Mouse (Mus musculus) midbrain, embryonic 12.5 days (tissue): ENCODE measurements around the gene 2410131K14Rik. TPM values are rescaled to one million over a fixed set of nuclear protein-coding genes. Genes with fewer than 3 reads are reported as not detected.

Experiments used
- ATAC-seq: fragments of 200-750 bp; cut with Nextera tagmentation; 2 replicates; pipeline ENCODE4 v1.8.0; 2017; ENCODE audit warnings: low read depth, moderate TSS enrichment, moderate library complexity; ENCODE audit not compliant: low FRiP score
- H3K27ac ChIP-seq: fragments of 300-500 bp; sonication (generic); replicated peaks from 2 replicates; pipeline ENCODE4 v1.5.1; 2016; ENCODE audit warnings: mild to moderate bottlenecking
- H3K27me3 ChIP-seq: fragments of 300-500 bp; sonication (generic); 2 replicates; pipeline ENCODE4 v1.6.1; 2016; ENCODE audit warnings: mild to moderate bottlenecking
- H3K36me3 ChIP-seq: fragments of 300-500 bp; sonication (generic); 2 replicates; pipeline ENCODE4 v1.6.1; 2016
- H3K4me1 ChIP-seq: fragments of 300-500 bp; sonication (generic); 2 replicates; pipeline ENCODE4 v1.6.1; 2016
- H3K4me2 ChIP-seq: fragments of 300-500 bp; sonication (generic); replicated peaks from 2 replicates; pipeline ENCODE4 v1.6.1; 2016; ENCODE audit warnings: mild to moderate bottlenecking, moderate library complexity
- H3K4me3 ChIP-seq: fragments of 300-500 bp; sonication (generic); 2 replicates; pipeline ENCODE4 v1.5.1; 2016; ENCODE audit warnings: mild to moderate bottlenecking
- H3K9ac ChIP-seq: fragments of 300-500 bp; sonication (generic); replicated peaks from 2 replicates; pipeline ENCODE4 v1.6.1; 2016; ENCODE audit warnings: mild to moderate bottlenecking, moderate library complexity
- H3K9me3 ChIP-seq: fragments of 300-500 bp; sonication (generic); 2 replicates; pipeline ENCODE4 v1.6.1; 2016; ENCODE audit warnings: mild to moderate bottlenecking
- WGBS: fragments of 180-500 bp; shearing (Covaris S2); methylation state at CpG from one replicate; pipeline ENCODE4 v1.1.7; 2016; 5-methylcytosine and 5-hydroxymethylcytosine counted together
- polyA plus RNA-seq: library from polyadenylated mRNA; unstranded; fragments of >200 nt; fragmentation: Nextera tagmentation; extraction: Ambion mirVana; gene quantifications from 2 replicates; pipeline ENCODE4 v1.2.1, GENCODE M21; 2016

2410131K14Rik gene
- polyA plus RNA-seq, 1 experiment from 2014 or later = 12.6 TPM

- Histone ChIP-seq H3K4me3 (no peak overlapping the region), H3K9me3 (no peaks in the 10 kb centered on the region), H3K27ac (no peak overlapping the region), H3K27me3 (no peaks in the 10 kb centered on the region), H3K9ac (no peak overlapping the region), H3K4me1 (peaks cover 6% of the 10 kb centered on the region), H3K4me2 (no peak overlapping the region), H3K36me3 (peaks cover 55% of the 10 kb centered on the region)
- ATAC-seq = no peak
- WGBS = 92% methylated on average over 12 of the region's 12 CpGs
Measured at GRCm38 (mm10) chr5:118239671-118240070, 5.4 kb upstream of the 2410131K14Rik start.

- Histone ChIP-seq H3K4me1 (peaks cover 23% of the 10 kb centered on the region), H3K9ac (peak overlapping the region; percentile 78), H3K4me2 (peak overlapping the region; percentile 78), H3K36me3 (peaks cover 40% of the 10 kb centered on the region), H3K27ac (peak overlapping the region; percentile 58), H3K27me3 (no peaks in the 10 kb centered on the region), H3K9me3 (no peaks in the 10 kb centered on the region), H3K4me3 (peak overlapping the region; percentile 63)
- ATAC-seq = no peak
- 7% methylated on average over 15 of the region's 15 CpGs for WGBS
Measured at GRCm38 (mm10) chr5:118245606-118246308, 730 bp downstream of the 2410131K14Rik start.

GRCm38 (mm10) chr5:118247378-118247777 is 2.4 kb downstream of the 2410131K14Rik start:
- 89% methylated on average over 8 of the region's 8 CpGs for WGBS
- H3K4me2 ChIP-seq = no peak overlapping the region
- H3K27ac ChIP-seq = no peak overlapping the region
- no peak overlapping the region for H3K9ac ChIP-seq
- peaks cover 26% of the 10 kb centered on the region for H3K36me3 ChIP-seq
- H3K27me3 ChIP-seq = no peaks in the 10 kb centered on the region
- no peak overlapping the region for H3K4me3 ChIP-seq
- no peak for ATAC-seq
- H3K4me1 ChIP-seq = peaks cover 23% of the 10 kb centered on the region
- H3K9me3 ChIP-seq = no peaks in the 10 kb centered on the region

- no peak for ATAC-seq
- H3K27me3 ChIP-seq = no peaks in the 10 kb centered on the region
- no peak overlapping the region for H3K9ac ChIP-seq
- no peak overlapping the region for H3K4me3 ChIP-seq
- no peak overlapping the region for H3K4me2 ChIP-seq
- H3K4me1 ChIP-seq = peaks cover 13% of the 10 kb centered on the region
- H3K27ac ChIP-seq = no peak overlapping the region
- H3K36me3 ChIP-seq = peaks cover 27% of the 10 kb centered on the region
- H3K9me3 ChIP-seq = no peaks in the 10 kb centered on the region
- WGBS = 87% methylated on average over 5 of the region's 7 CpGs
Measured at GRCm38 (mm10) chr5:118250987-118251386, 6.0 kb downstream of the 2410131K14Rik start.

- H3K27me3 ChIP-seq = no peaks in the 10 kb centered on the region
- no peak overlapping the region for H3K9ac ChIP-seq
- H3K36me3 ChIP-seq = peaks cover 47% of the 10 kb centered on the region
- H3K4me3 ChIP-seq = no peak overlapping the region
- 90% methylated on average over 3 of the region's 3 CpGs for WGBS
- H3K4me2 ChIP-seq = no peak overlapping the region
- no peaks in the 10 kb centered on the region for H3K4me1 ChIP-seq
- H3K27ac ChIP-seq = no peak overlapping the region
- ATAC-seq = no peak
- H3K9me3 ChIP-seq = no peaks in the 10 kb centered on the region
Measured at GRCm38 (mm10) chr5:118253551-118253950, 8.5 kb downstream of the 2410131K14Rik start.

GRCm38 (mm10) chr5:118256981-118257380 is 12.0 kb downstream of the 2410131K14Rik start:
- Histone ChIP-seq H3K4me3 (no peak overlapping the region), H3K27ac (no peak overlapping the region), H3K36me3 (peaks cover 65% of the 10 kb centered on the region), H3K27me3 (no peaks in the 10 kb centered on the region), H3K4me2 (no peak overlapping the region), H3K9me3 (no peaks in the 10 kb centered on the region), H3K9ac (no peak overlapping the region), H3K4me1 (peaks cover 5% of the 10 kb centered on the region; the same call in 1 of the 2 replicates)
- 89% methylated on average over 4 of the region's 4 CpGs for WGBS
- no peak for ATAC-seq

GRCm38 (mm10) chr5:118259152-118259551 is 14.1 kb downstream of the 2410131K14Rik start:
- Histone ChIP-seq H3K27ac (peak overlapping the region; percentile 35; the same call in 1 of the 2 replicates), H3K4me2 (no peak overlapping the region), H3K9ac (no peak overlapping the region), H3K27me3 (no peaks in the 10 kb centered on the region), H3K9me3 (no peaks in the 10 kb centered on the region), H3K4me1 (peaks cover 5% of the 10 kb centered on the region; the same call in 1 of the 2 replicates), H3K4me3 (no peak overlapping the region), H3K36me3 (peaks cover 77% of the 10 kb centered on the region)
- ATAC-seq = no peak
- WGBS = 60% methylated on average over 6 of the region's 6 CpGs

- Histone ChIP-seq H3K4me3 (no peak overlapping the region), H3K4me2 (no peak overlapping the region), H3K9ac (no peak overlapping the region), H3K27ac (no peak overlapping the region), H3K9me3 (no peaks in the 10 kb centered on the region), H3K27me3 (no peaks in the 10 kb centered on the region), H3K4me1 (peaks cover 5% of the 10 kb centered on the region; the same call in 1 of the 2 replicates), H3K36me3 (peaks cover 77% of the 10 kb centered on the region)
- no peak for ATAC-seq
- WGBS = 90% methylated on average over 6 of the region's 6 CpGs
Measured at GRCm38 (mm10) chr5:118259636-118260035, 14.6 kb downstream of the 2410131K14Rik start.

GRCm38 (mm10) chr5:118260055-118260454 is 15.0 kb downstream of the 2410131K14Rik start:
- H3K36me3 ChIP-seq = peaks cover 77% of the 10 kb centered on the region
- WGBS = 93% methylated on average over 10 of the region's 10 CpGs
- peaks cover 5% of the 10 kb centered on the region; the same call in 1 of the 2 replicates for H3K4me1 ChIP-seq
- ATAC-seq = no peak
- no peaks in the 10 kb centered on the region for H3K9me3 ChIP-seq
- no peak overlapping the region for H3K9ac ChIP-seq
- no peak overlapping the region for H3K4me2 ChIP-seq
- H3K4me3 ChIP-seq = no peak overlapping the region
- no peak overlapping the region for H3K27ac ChIP-seq
- no peaks in the 10 kb centered on the region for H3K27me3 ChIP-seq

- no peak overlapping the region for H3K9ac ChIP-seq
- peaks cover 75% of the 10 kb centered on the region for H3K36me3 ChIP-seq
- no peak overlapping the region for H3K27ac ChIP-seq
- WGBS = 96% methylated on average over 11 of the region's 11 CpGs
- H3K27me3 ChIP-seq = no peaks in the 10 kb centered on the region
- no peaks in the 10 kb centered on the region for H3K9me3 ChIP-seq
- no peak overlapping the region for H3K4me2 ChIP-seq
- ATAC-seq = no peak
- H3K4me1 ChIP-seq = peaks cover 5% of the 10 kb centered on the region; the same call in 1 of the 2 replicates
- H3K4me3 ChIP-seq = no peak overlapping the region
Measured at GRCm38 (mm10) chr5:118260642-118261041, 15.6 kb downstream of the 2410131K14Rik start.

GRCm38 (mm10) chr5:118261181-118261580 is 16.2 kb downstream of the 2410131K14Rik start:
- no peak overlapping the region for H3K4me2 ChIP-seq
- H3K9me3 ChIP-seq = no peaks in the 10 kb centered on the region
- 93% methylated on average over 9 of the region's 9 CpGs for WGBS
- H3K4me1 ChIP-seq = peaks cover 5% of the 10 kb centered on the region; the same call in 1 of the 2 replicates
- H3K36me3 ChIP-seq = peaks cover 70% of the 10 kb centered on the region
- H3K27me3 ChIP-seq = no peaks in the 10 kb centered on the region
- no peak overlapping the region for H3K4me3 ChIP-seq
- no peak overlapping the region for H3K9ac ChIP-seq
- no peak overlapping the region for H3K27ac ChIP-seq
- ATAC-seq = no peak

- no peak overlapping the region for H3K9ac ChIP-seq
- WGBS = 93% methylated on average over 8 of the region's 8 CpGs
- no peak overlapping the region for H3K4me3 ChIP-seq
- H3K4me1 ChIP-seq = peaks cover 5% of the 10 kb centered on the region; the same call in 1 of the 2 replicates
- no peak for ATAC-seq
- no peak overlapping the region for H3K4me2 ChIP-seq
- H3K36me3 ChIP-seq = peaks cover 57% of the 10 kb centered on the region
- no peak overlapping the region for H3K27ac ChIP-seq
- H3K27me3 ChIP-seq = peaks cover 6% of the 10 kb centered on the region; the same call in 1 of the 2 replicates
- H3K9me3 ChIP-seq = no peaks in the 10 kb centered on the region
Measured at GRCm38 (mm10) chr5:118262418-118262817, 17.4 kb downstream of the 2410131K14Rik start.
